Mouse (Mus musculus) erythroblast, embryonic 14.5 days (primary cell): ENCODE measurements around the gene Slc44a3.

ENCODE experiments used
- GATA1 ChIP-seq: IDR thresholded peaks from 2 replicates; pipeline ENCODE4 v1.6.1; 2012; ENCODE audit warnings: low read length, inconsistent platforms, mixed read lengths
- TAL1 ChIP-seq: IDR thresholded peaks from 3 replicates; pipeline ENCODE4 v1.6.1; 2012; ENCODE audit warnings: low read length, inconsistent platforms, mixed read lengths

DNA sequence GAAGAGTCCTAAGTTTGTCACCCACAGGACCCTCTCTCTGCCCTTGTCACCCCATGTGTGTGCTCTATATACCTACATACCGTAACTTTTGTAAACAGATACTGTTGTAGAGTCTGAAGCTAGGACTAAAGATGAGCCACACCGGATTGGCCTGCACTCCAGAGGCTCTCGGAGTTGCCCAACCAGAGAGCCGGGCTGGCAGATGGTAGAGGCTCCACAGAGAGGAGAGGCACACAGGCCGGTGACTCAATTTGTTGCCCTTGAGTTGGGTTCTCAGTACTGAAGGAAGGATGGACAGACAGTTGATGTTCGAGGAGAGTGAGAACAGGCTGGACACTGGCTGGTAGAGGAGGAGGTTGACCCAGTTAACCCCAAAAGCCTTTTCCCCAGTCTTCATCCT, 87.8 kb downstream of the Slc44a3 start:
- TF ChIP-seq GATA1 = no peak
- no peak for TF ChIP-seq TAL1
